Mouse (Mus musculus) CH12.LX (cell line): ENCODE measurements around the gene Sergef. TPM values are rescaled to one million over a fixed set of nuclear protein-coding genes. Genes with fewer than 3 reads are reported as not detected.
A peak's percentile ranks its signal among the peaks of the same experiment; 100 is the strongest.

ENCODE experiments used
- DNase-seq: peaks from one replicate; pipeline ENCODE4 v3.0.0-alpha.2; 2013; ENCODE audit errors: extremely low read depth
- H3K27ac ChIP-seq: 2 replicates; pipeline ENCODE4 v1.5.1; 2012; ENCODE audit warnings: low read depth, mild to moderate bottlenecking, control low read depth, moderate library complexity; ENCODE audit not compliant: insufficient read depth
- H3K27me3 ChIP-seq: replicated peaks from 2 replicates; pipeline ENCODE3; 2012; ENCODE audit warnings: inconsistent platforms
- H3K36me3 ChIP-seq, 2 experiments: replicated peaks in 1 of 2; 2 replicates each; pipeline versions ENCODE3 to v1.6.1; 2012; ENCODE audit warnings: inconsistent platforms in 1 of 2, low read length in 1 of 2, mild to moderate bottlenecking in 1 of 2, mixed read lengths in 1 of 2, moderate library complexity in 1 of 2; ENCODE audit not compliant: control insufficient read depth in 1 of 2, insufficient read depth in 1 of 2
- H3K4me1 ChIP-seq, 2 experiments: 2 replicates each; pipeline ENCODE4 v1.6.1; 2012; ENCODE audit warnings: inconsistent platforms in 1 of 2, moderate library complexity in 1 of 2; ENCODE audit not compliant: insufficient read depth in 2 of 2, control insufficient read depth in 1 of 2
- H3K4me2 ChIP-seq: 2 replicates; pipeline ENCODE4 v1.6.1; 2012; ENCODE audit warnings: low read depth, mild to moderate bottlenecking, control low read depth; ENCODE audit not compliant: poor library complexity, insufficient read depth, severe bottlenecking
- H3K4me3 ChIP-seq, 3 experiments: fragments of 150-350 bp in 1 of 3; sonication (generic) in 1 of 3; replicated peaks in 1 of 3; 2 replicates each; pipeline versions ENCODE3 to v1.5.1; 2011 to 2012; ENCODE audit warnings: low read depth in 2 of 3, low read length in 2 of 3, mild to moderate bottlenecking in 2 of 3, moderate library complexity in 2 of 3, control low read depth in 1 of 3, improper control_type of control experiment in 1 of 3, inconsistent platforms in 1 of 3, mixed read lengths in 1 of 3; ENCODE audit not compliant: poor library complexity in 1 of 3
- H3K79me2 ChIP-seq: replicated peaks from 2 replicates; pipeline ENCODE4 v1.6.1; 2012; ENCODE audit warnings: mild to moderate bottlenecking, moderate library complexity; ENCODE audit not compliant: control insufficient read depth, poor library complexity, insufficient read depth, severe bottlenecking; ENCODE audit errors: extremely low read depth
- H3K9ac ChIP-seq: 2 replicates; pipeline ENCODE4 v1.6.1; 2012; ENCODE audit warnings: low read depth, mild to moderate bottlenecking, control low read depth, moderate library complexity; ENCODE audit not compliant: insufficient read depth
- H3K9me3 ChIP-seq: replicated peaks from 2 replicates; pipeline ENCODE3; 2012; ENCODE audit warnings: low read length, inconsistent platforms, mixed read lengths
- CHD1 ChIP-seq: IDR thresholded peaks from 2 replicates; pipeline ENCODE4 v1.6.1; 2012; ENCODE audit warnings: low read depth, low read length, improper control_type of control experiment, inconsistent platforms
- CTCF ChIP-seq, 2 experiments: IDR thresholded peaks in 1 of 2; conservative IDR thresholded peaks in 1 of 2; 2 replicates each; pipeline ENCODE4 v1.5.1; 2011 to 2012; ENCODE audit warnings: low read depth in 2 of 2, low read length in 2 of 2, improper control_type of control experiment in 1 of 2, inconsistent platforms in 1 of 2, mild to moderate bottlenecking in 1 of 2, moderate library complexity in 1 of 2
- ELF1 ChIP-seq: IDR thresholded peaks from 2 replicates; pipeline ENCODE4 v1.6.1; 2014; ENCODE audit warnings: low read depth, mild to moderate bottlenecking, inconsistent platforms, low read length, improper control_type of control experiment
- EP300 ChIP-seq: IDR thresholded peaks from 2 replicates; pipeline ENCODE4 v1.6.1; 2011; ENCODE audit warnings: low read length, improper control_type of control experiment
- ETS1 ChIP-seq: conservative IDR thresholded peaks from 2 replicates; pipeline ENCODE4 v1.6.1; 2012; ENCODE audit warnings: low read depth, mild to moderate bottlenecking, inconsistent platforms, low read length, improper control_type of control experiment, moderate library complexity
- GABPA ChIP-seq: IDR thresholded peaks from 2 replicates; pipeline ENCODE4 v1.6.1; 2012; ENCODE audit warnings: low read depth, low read length, improper control_type of control experiment, inconsistent platforms; ENCODE audit not compliant: insufficient replicate concordance
- HCFC1 ChIP-seq: IDR thresholded peaks from 2 replicates; pipeline ENCODE4 v1.6.1; 2012; ENCODE audit warnings: low read depth, mild to moderate bottlenecking, inconsistent platforms, low read length, improper control_type of control experiment
- JUN ChIP-seq: IDR thresholded peaks from 2 replicates; pipeline ENCODE4 v1.6.1; 2011; ENCODE audit warnings: low read depth, mild to moderate bottlenecking, low read length, improper control_type of control experiment, moderate library complexity; ENCODE audit not compliant: insufficient read depth
- JUND ChIP-seq: conservative IDR thresholded peaks from 2 replicates; pipeline ENCODE4 v1.6.1; 2011; ENCODE audit warnings: low read depth, low read length, improper control_type of control experiment
- MAFK ChIP-seq: IDR thresholded peaks from 2 replicates; pipeline ENCODE4 v1.6.1; 2011; ENCODE audit warnings: low read length, improper control_type of control experiment; ENCODE audit not compliant: insufficient replicate concordance
- MAX ChIP-seq: IDR thresholded peaks from 2 replicates; pipeline ENCODE4 v1.6.1; 2011; ENCODE audit warnings: low read length, improper control_type of control experiment
- MXI1 ChIP-seq: IDR thresholded peaks from 2 replicates; pipeline ENCODE4 v1.6.1; 2011; ENCODE audit warnings: mild to moderate bottlenecking, low read depth, low read length, improper control_type of control experiment
- MYC ChIP-seq: IDR thresholded peaks from 2 replicates; pipeline ENCODE4 v1.6.1; 2011; ENCODE audit warnings: low read depth, mild to moderate bottlenecking, improper control_type of control experiment, low read length
- NELFE ChIP-seq: IDR thresholded peaks from 2 replicates; pipeline ENCODE4 v1.6.1; 2011; ENCODE audit warnings: low read depth, low read length, improper control_type of control experiment
- NRF1 ChIP-seq: IDR thresholded peaks from 2 replicates; pipeline ENCODE4 v1.6.1; 2014; ENCODE audit warnings: low read depth, mild to moderate bottlenecking, inconsistent platforms, low read length, improper control_type of control experiment, moderate library complexity
- PAX5 ChIP-seq: IDR thresholded peaks from 2 replicates; pipeline ENCODE4 v1.6.1; 2012; ENCODE audit warnings: low read length, inconsistent platforms, mixed read lengths
- POLR2AphosphoS2 ChIP-seq: IDR thresholded peaks from 2 replicates; pipeline ENCODE4 v1.6.1; 2011; ENCODE audit warnings: low read depth, low read length, improper control_type of control experiment
- RCOR1 ChIP-seq: conservative IDR thresholded peaks from 2 replicates; pipeline ENCODE4 v1.6.1; 2012; ENCODE audit warnings: low read depth, mild to moderate bottlenecking, inconsistent platforms, low read length, improper control_type of control experiment
- SIN3A ChIP-seq: IDR thresholded peaks from 2 replicates; pipeline ENCODE4 v1.6.1; 2012; ENCODE audit warnings: low read length, improper control_type of control experiment, inconsistent platforms
- SMC3 ChIP-seq: IDR thresholded peaks from 2 replicates; pipeline ENCODE4 v1.6.1; 2011; ENCODE audit warnings: low read depth, low read length, improper control_type of control experiment
- TBP ChIP-seq: conservative IDR thresholded peaks from 2 replicates; pipeline ENCODE4 v1.6.1; 2011; ENCODE audit warnings: low read depth, low read length, improper control_type of control experiment
- TCF12 ChIP-seq: IDR thresholded peaks from 2 replicates; pipeline ENCODE4 v1.6.1; 2014; ENCODE audit warnings: low read depth, mild to moderate bottlenecking, inconsistent platforms, low read length, improper control_type of control experiment
- UBTF ChIP-seq: IDR thresholded peaks from 2 replicates; pipeline ENCODE4 v1.6.1; 2012; ENCODE audit warnings: low read depth, mild to moderate bottlenecking, inconsistent platforms, low read length, improper control_type of control experiment, moderate library complexity
- USF1 ChIP-seq: IDR thresholded peaks from 2 replicates; pipeline ENCODE4 v1.6.1; 2014; ENCODE audit warnings: low read depth, mild to moderate bottlenecking, inconsistent platforms, low read length, improper control_type of control experiment
- ZC3H11A ChIP-seq: IDR thresholded peaks from 2 replicates; pipeline ENCODE4 v1.6.1; 2012; ENCODE audit warnings: low read depth, mild to moderate bottlenecking, inconsistent platforms, low read length, improper control_type of control experiment
- ZKSCAN1 ChIP-seq: IDR thresholded peaks from 2 replicates; pipeline ENCODE4 v1.6.1; 2012; ENCODE audit warnings: low read depth, inconsistent platforms, low read length, improper control_type of control experiment, borderline replicate concordance
- ZMIZ1 ChIP-seq: IDR thresholded peaks from 2 replicates; pipeline ENCODE4 v1.6.1; 2012; ENCODE audit warnings: low read depth, mild to moderate bottlenecking, inconsistent platforms, low read length, improper control_type of control experiment
- ZNF384 ChIP-seq: IDR thresholded peaks from 2 replicates; pipeline ENCODE4 v1.6.1; 2012; ENCODE audit warnings: low read depth, low read length, improper control_type of control experiment, inconsistent platforms
- dilution Hi-C: fragments of 300-500 bp; cut with MboI; formaldehyde crosslinking; loops from 2 replicates; pipeline ENCODE4 v1.14.3; 2020; ENCODE audit warnings: low sequenced_read_pairs; ENCODE audit not compliant: extremely low pct_unique_long_range_greater_than_20kb, extremely low pct_ligation_motif_present
- in situ Hi-C: fragments of 300-500 bp; cut with MboI; formaldehyde crosslinking; loops from 3 replicates; pipeline ENCODE4 v1.14.3; 2019; ENCODE audit warnings: low sequenced_read_pairs, low pct_ligation_motif_present, low pct_unique_long_range_greater_than_20kb, mixed read lengths
- polyA plus RNA-seq: library from polyadenylated mRNA; unstranded; fragments of >175 nt; gene quantifications from 2 replicates; pipeline ENCODE4 v1.2.1, GENCODE M21; 2012; ENCODE audit warnings: low read depth; ENCODE audit not compliant: insufficient read length
- total RNA-seq, 2 experiments: library from RNA; depleted of rRNA; stranded (reverse); fragments of 300-350 nt in 1 of 2; fragments of >200 nt in 1 of 2; gene quantifications; 2 replicates each; pipeline ENCODE4 v1.2.3; 2012 to 2014

Sergef gene
- total and polyA plus RNA-seq, 3 experiments, result 13.0 to 18.0 (median 14.1) TPM

DNA sequence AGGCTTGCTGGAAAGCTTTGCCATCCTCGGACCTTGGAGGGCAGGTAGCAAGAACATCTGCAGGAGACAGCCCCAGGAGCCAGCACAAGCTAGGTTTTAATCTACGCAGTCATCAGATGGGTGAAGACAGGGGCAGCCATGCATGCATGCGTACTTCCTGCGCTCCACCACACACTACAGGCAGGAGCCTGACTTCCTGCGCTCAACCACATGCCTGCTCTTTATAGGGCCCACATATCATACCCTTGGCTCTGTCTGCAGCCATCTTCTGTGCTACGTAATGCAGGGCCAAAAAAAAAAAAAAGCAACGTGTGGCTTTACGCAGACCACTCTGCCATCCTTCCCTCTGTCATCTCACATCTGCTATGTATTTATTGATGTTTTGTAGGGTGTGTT is 32.6 kb downstream of the Sergef start:
- Histone ChIP-seq H3K27ac (peak overlapping the region; percentile 60), H3K9ac (0 out of 2 replicates have a peak overlapping the region, but pooled peaks have one; percentile 7)
- in situ Hi-C loops, result loop anchor here (5.0 kb wide), 2 partner anchors 215 to 330 kb away; no protein-coding TSS in a partner anchor

DNA sequence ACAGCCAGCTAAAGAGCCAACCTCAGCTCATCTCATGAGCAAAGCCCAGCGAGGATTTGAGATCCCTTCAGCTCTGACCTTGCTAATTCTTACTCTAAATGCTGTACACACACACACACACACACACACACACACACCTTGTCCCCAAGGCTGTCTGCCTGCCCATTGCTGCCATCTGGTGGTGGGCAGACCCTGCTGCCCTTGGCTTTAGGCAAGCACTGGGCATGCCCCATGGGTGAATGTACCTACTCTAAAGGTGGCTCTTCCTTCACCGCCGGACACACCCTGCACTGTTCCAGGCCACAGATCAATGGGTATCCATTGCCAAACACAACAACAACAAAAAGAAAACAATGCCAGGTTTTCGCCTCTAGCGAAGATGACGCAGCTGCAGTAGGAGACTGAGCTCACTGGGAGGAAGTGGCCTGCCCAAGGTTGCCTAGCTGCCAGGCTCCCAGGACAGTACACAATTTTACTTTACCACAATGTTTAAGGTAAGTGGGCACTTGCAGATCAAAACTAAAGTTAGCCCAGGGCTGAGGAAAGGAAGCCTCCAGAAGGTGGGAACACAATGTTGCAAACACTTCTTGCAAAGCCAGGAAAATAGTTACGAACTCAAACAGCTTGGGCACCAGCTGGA is 33.1 kb downstream of the Sergef start:
- peaks cover 8 to 56% of the 10 kb centered on the region in 2 experiments; a peak in 3 of 4 replicates for H3K4me1 ChIP-seq
- H3K9ac ChIP-seq, result 0 out of 2 replicates have a peak overlapping the region, but pooled peaks have one; percentile 7
- H3K9me3 ChIP-seq, result no peaks in the 10 kb centered on the region
- peak overlapping the region; percentile 37 for H3K4me2 ChIP-seq
- in situ Hi-C loops (loop anchor here (5.0 kb wide), 2 partner anchors 214 to 329 kb away; no protein-coding TSS in a partner anchor), dilution Hi-C loops (no loop called here)
- peak overlapping the region; percentile 60 for H3K27ac ChIP-seq
- DNase-seq, result peak; percentile 88
- no peaks in the 10 kb centered on the region for H3K27me3 ChIP-seq
- H3K36me3 ChIP-seq, result peaks cover 0 to 53% of the 10 kb centered on the region in 2 experiments
- H3K4me3 ChIP-seq, result peak overlapping the region in 2 of 3 experiments; percentile 15 to 28
- no peaks in the 10 kb centered on the region for H3K79me2 ChIP-seq
- TF ChIP-seq NELFE (peak; percentile 59; the same call in 1 of the 2 replicates), ETS1 (no peak), SMC3 (peak; percentile 89), PAX5 (no peak), ZMIZ1 (0 out of 2 replicates have a peak, but pooled peaks have one; percentile 56), POLR2AphosphoS2 (no peak), HCFC1 (no peak), TCF12 (peak; percentile 39; the same call in 1 of the 2 replicates), MAFK (no peak), JUN (no peak), MYC (no peak), RCOR1 (no peak), CHD1 (no peak), ZKSCAN1 (no peak), NRF1 (peak; percentile 75), UBTF (no peak), ZC3H11A (peak; percentile 22), SIN3A (peak; percentile 59; the same call in 1 of the 2 replicates), ZNF384 (no peak), TBP (no peak), EP300 (no peak; the same call in 1 of the 2 replicates), USF1 (no peak), MXI1 (peak; percentile 51; the same call in 1 of the 2 replicates), GABPA (no peak), ELF1 (no peak), CTCF (conservative IDR thresholded peaks at IDR 0.05 in 1 of 2, IDR thresholded peaks at IDR 0.05 in 1 of 2; ENCODE audit: low read depth in 2 of 2, low read length in 2 of 2) (peak; percentile 50 to 88; a peak in 3 of 4 replicates), MAX (no peak), JUND (no peak)

More for the DNA sequence above, 32.6 kb downstream of the Sergef start:
- H3K36me3 ChIP-seq, result peaks cover 0 to 53% of the 10 kb centered on the region in 2 experiments
- no peaks in the 10 kb centered on the region for H3K9me3 ChIP-seq
- dilution Hi-C loops, result no loop called here
- peak overlapping the region; percentile 37 for H3K4me2 ChIP-seq
- 0 out of 2 replicates have a peak, but pooled peaks have one; percentile 19 for TF ChIP-seq SIN3A
- TF ChIP-seq EP300, result peak; percentile 25; the same call in 1 of the 2 replicates
- TF ChIP-seq ZNF384, result peak; percentile 80
- TF ChIP-seq ETS1, result peak; percentile 20
- TF ChIP-seq USF1, result no peak
- no peak for TF ChIP-seq MAFK
- no peak for TF ChIP-seq NRF1
- DNase-seq, result peak; percentile 85
- peaks cover 8 to 56% of the 10 kb centered on the region in 2 experiments; a peak in 3 of 4 replicates for H3K4me1 ChIP-seq
- H3K79me2 ChIP-seq, result no peaks in the 10 kb centered on the region
- peak overlapping the region in 1 of 3 experiments; percentile 28 for H3K4me3 ChIP-seq
- no peaks in the 10 kb centered on the region for H3K27me3 ChIP-seq
